ENCODE assay signal across 17 mouse cellular contexts in genomic region chr14:25615602-25616001, GRCm38 (mm10).
DNase-seq lines count a peak whose midpoint lies in the region; ATAC-seq and TF ChIP-seq lines count a peak whose summit lies in the region.
"Had no signal": no experiment of that assay in that cellular context is flagged by ENCODE, and none has a peak within 500 bp of the region (broad histone marks: within the 10 kb centered on the region; RNA-seq: fewer than 3 reads in every experiment).

No protein-coding gene starts in this region.

- TF ChIP-seq CTCF in layer of hippocampus, adult 2 months (conservative IDR thresholded peaks at IDR 0.05): no peak
- TF ChIP-seq CTCF in spleen, adult 2 months (IDR thresholded peaks at IDR 0.05; ENCODE audit: extremely low read depth, insufficient read depth, insufficient read length, insufficient replicate concordance): no peak

- no peak for ATAC-seq in heart, embryonic 13.5 days (ENCODE audit: extremely low read depth, insufficient number of reproducible peaks, low FRiP score, low TSS enrichment)
- ATAC-seq in activated CD4-positive, CD25-positive, alpha-beta regulatory T cell, adult 4 months: no peak
- ATAC-seq: liver, embryonic 12.5 days had no signal

- H3K27me3 ChIP-seq in heart, embryonic 13.5 days (replicated peaks): no peaks in the 10 kb centered on the region
- H3K27me3 ChIP-seq in spleen, adult 2 months (ENCODE audit: control insufficient read depth, insufficient read depth, low read length): no peaks in the 10 kb centered on the region
- H3K27me3 ChIP-seq: heart, embryonic 15.5 days; liver, embryonic 12.5 days; lung, embryonic 15.5 days had no signal

- no peak overlapping the region for H3K4me2 ChIP-seq in heart, embryonic 13.5 days
- H3K4me2 ChIP-seq: heart, embryonic 15.5 days; liver, embryonic 12.5 days; lung, embryonic 15.5 days had no signal

- WGBS in heart, embryonic 13.5 days: 87% methylated on average over 8 of the region's 8 CpGs
- WGBS in spleen, adult 2 months: 75% methylated on average over 8 of the region's 8 CpGs

- H3K36me3 ChIP-seq in heart, embryonic 13.5 days: peaks cover 27% of the 10 kb centered on the region
- no peaks in the 10 kb centered on the region; the same call in 1 of the 2 replicates for H3K36me3 ChIP-seq in spleen, adult 2 months (ENCODE audit: control insufficient read depth, insufficient read depth, low read length)
- H3K36me3 ChIP-seq: G1E; heart, embryonic 15.5 days; lung, embryonic 15.5 days had no signal

- H3K4me3 ChIP-seq in heart, embryonic 13.5 days: no peak overlapping the region
- H3K4me3 ChIP-seq in layer of hippocampus, adult 2 months: no peak overlapping the region
- no peak overlapping the region for H3K4me3 ChIP-seq in spleen, adult 2 months (ENCODE audit: extremely low read depth, insufficient read depth, insufficient read length)
- H3K4me3 ChIP-seq: heart, embryonic 15.5 days; liver, embryonic 12.5 days; lung, embryonic 15.5 days had no signal

- H3K27ac ChIP-seq in heart, embryonic 13.5 days (replicated peaks): no peak overlapping the region
- peak overlapping the region; percentile 51; the same call in 1 of the 2 replicates for H3K27ac ChIP-seq in layer of hippocampus, adult 2 months
- peak overlapping the region; percentile 68 for H3K27ac ChIP-seq in spleen, adult 2 months (ENCODE audit: insufficient read depth, low read length)
- H3K27ac ChIP-seq: kidney, postnatal 0 days; liver, embryonic 12.5 days had no signal

- no peak for TF ChIP-seq POLR2A in spleen, adult 2 months (IDR thresholded peaks at IDR 0.05; ENCODE audit: low read depth, low read length)

- DNase-seq in heart, adult 9 months (ENCODE audit: low spot score in 2 of 2): no peak
- no peak for DNase-seq in layer of hippocampus, adult 2 months (ENCODE audit: low spot score in 2 of 2)
- no peak for DNase-seq in layer of hippocampus, postnatal 36 days
- DNase-seq in spleen, adult 2 months (ENCODE audit: low read depth in 1 of 2, low spot score in 2 of 2): no peak
- no peak for DNase-seq in spleen, adult 12 weeks (ENCODE audit: low spot score)
- DNase-seq in layer of hippocampus, postnatal 14 days (ENCODE audit: low spot score in 2 of 2): no peak
- DNase-seq: adrenal gland, adult 8-10 months; cerebellum, adult 8-10 months; gastrocnemius, postnatal 14 days; right cerebral cortex, postnatal 4 days had no signal

- H3K4me1 ChIP-seq in heart, embryonic 13.5 days: peaks cover 87% of the 10 kb centered on the region
- H3K4me1 ChIP-seq in spleen, adult 2 months (ENCODE audit: control insufficient read depth, insufficient read depth, insufficient read length): peaks cover 36% of the 10 kb centered on the region; the same call in 1 of the 2 replicates

- H3K9ac ChIP-seq in heart, embryonic 13.5 days: peak overlapping the region; percentile 1; the same call in 1 of the 2 replicates
- H3K9ac ChIP-seq: heart, embryonic 15.5 days; liver, embryonic 12.5 days; lung, embryonic 15.5 days had no signal

- H3K9me3 ChIP-seq in heart, embryonic 13.5 days: no peaks in the 10 kb centered on the region
- H3K9me3 ChIP-seq: heart, embryonic 15.5 days; liver, embryonic 12.5 days; lung, embryonic 15.5 days had no signal
